Mouse (Mus musculus) embryonic facial prominence, embryonic 13.5 days (tissue): ENCODE data around the gene Pcdh10. TPM values are rescaled to one million over a fixed set of nuclear protein-coding genes. Genes with fewer than 3 reads are reported as not detected.

Experiments
- ATAC-seq: fragments of 200-750 bp; cut with Nextera tagmentation; 2 replicates; pipeline ENCODE4 v1.8.0; 2017; ENCODE audit warnings: low read depth; ENCODE audit not compliant: insufficient number of reproducible peaks, insufficient read depth, low FRiP score, low TSS enrichment
- H3K27ac ChIP-seq: fragments of 300-500 bp; sonication (generic); 2 replicates; pipeline ENCODE4 v1.5.1; 2015; ENCODE audit warnings: moderate library complexity, mild to moderate bottlenecking, inconsistent platforms
- H3K27me3 ChIP-seq: fragments of 300-500 bp; sonication (generic); 2 replicates; pipeline ENCODE4 v1.6.1; 2015; ENCODE audit warnings: mild to moderate bottlenecking, inconsistent platforms
- H3K36me3 ChIP-seq: fragments of 300-500 bp; sonication (generic); 2 replicates; pipeline ENCODE4 v1.6.1; 2015; ENCODE audit warnings: mild to moderate bottlenecking, inconsistent platforms
- H3K4me1 ChIP-seq: fragments of 300-500 bp; sonication (generic); 2 replicates; pipeline ENCODE4 v1.6.1; 2015; ENCODE audit warnings: inconsistent platforms
- H3K4me2 ChIP-seq: fragments of 300-500 bp; sonication (generic); 2 replicates; pipeline ENCODE4 v1.6.1; 2015; ENCODE audit warnings: moderate library complexity, mild to moderate bottlenecking, inconsistent platforms
- H3K4me3 ChIP-seq: fragments of 300-500 bp; sonication (generic); 2 replicates; pipeline ENCODE4 v1.5.1; 2015; ENCODE audit warnings: mild to moderate bottlenecking, inconsistent platforms
- H3K9ac ChIP-seq: fragments of 300-500 bp; sonication (generic); 2 replicates; pipeline ENCODE4 v1.6.1; 2015; ENCODE audit warnings: mild to moderate bottlenecking, inconsistent platforms
- H3K9me3 ChIP-seq: fragments of 300-500 bp; sonication (generic); 2 replicates; pipeline ENCODE4 v1.6.1; 2016; ENCODE audit warnings: inconsistent platforms
- WGBS: fragments of 180-500 bp; shearing (Covaris S2); methylation state at CpG from one replicate; pipeline ENCODE4 v1.1.7; 2015; ENCODE audit warnings: mixed read lengths; 5-methylcytosine and 5-hydroxymethylcytosine counted together
- polyA plus RNA-seq: library from polyadenylated mRNA; unstranded; fragments of >200 nt; fragmentation: Nextera tagmentation; extraction: Ambion mirVana; gene quantifications from 2 replicates; pipeline ENCODE4 v1.2.1, GENCODE M21; 2015

The Pcdh10 gene
- polyA plus RNA-seq, 1 experiment from 2014 or later = 8.2 TPM

DNA sequence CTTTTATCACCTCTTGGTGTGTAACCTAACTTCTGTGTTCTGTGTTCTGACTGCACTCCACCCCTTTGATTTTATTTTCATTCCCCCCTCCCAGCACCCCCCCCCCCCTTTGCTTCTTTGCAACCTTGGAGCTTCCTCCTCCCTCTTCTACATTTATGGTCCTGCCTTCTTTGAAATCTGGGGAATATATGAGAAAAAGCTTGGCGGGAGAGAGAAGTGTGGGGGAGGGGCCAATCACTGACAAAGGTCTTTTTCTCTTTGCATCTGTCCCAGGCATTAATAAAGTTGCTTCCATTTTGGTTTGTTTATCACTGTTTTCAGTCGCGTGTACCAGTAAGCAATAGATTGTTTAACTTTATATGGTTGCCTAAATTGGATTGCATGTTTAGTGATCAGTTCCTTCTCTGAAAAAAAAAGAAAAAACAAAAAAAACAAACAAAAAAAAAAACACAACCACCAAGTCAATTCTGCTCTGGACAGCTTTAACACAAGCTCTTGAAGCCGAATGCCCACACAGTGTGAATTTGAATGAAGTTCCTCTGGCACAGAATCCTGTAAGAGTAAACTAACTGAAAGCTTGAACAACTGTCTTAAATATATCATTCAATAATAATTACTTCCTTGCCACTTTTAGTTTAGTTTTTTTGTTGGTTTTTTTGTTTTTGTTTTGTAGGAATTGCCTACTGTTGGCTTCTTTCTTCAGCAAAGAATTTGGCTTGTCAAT, 4.0 kb downstream of the Pcdh10 start:
- WGBS = 19% methylated on average over 4 of the region's 4 CpGs
- H3K4me1 ChIP-seq = peaks cover 17% of the 10 kb centered on the region
- ATAC-seq = no peak

DNA sequence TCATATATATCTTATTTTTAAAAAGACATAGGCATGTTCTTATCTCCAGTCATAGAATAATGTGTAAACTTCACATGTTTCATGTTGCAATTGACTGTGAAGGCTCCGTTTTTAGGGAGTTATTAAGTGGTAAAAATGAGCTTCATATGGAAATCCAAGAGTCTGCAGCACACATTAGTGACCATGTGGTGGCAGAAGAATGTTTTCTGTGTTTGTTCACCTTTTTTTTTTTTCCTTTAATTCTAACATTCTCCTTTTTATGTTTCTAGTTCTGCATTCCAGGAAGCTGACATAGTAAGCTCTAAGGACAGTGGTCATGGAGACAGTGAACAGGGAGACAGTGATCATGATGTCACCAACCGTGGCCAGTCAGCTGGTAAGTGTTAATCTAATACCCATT, 5.6 kb downstream of the Pcdh10 start:
- no peaks in the 10 kb centered on the region for H3K36me3 ChIP-seq
- peaks cover 17% of the 10 kb centered on the region for H3K4me1 ChIP-seq
- H3K9me3 ChIP-seq = no peaks in the 10 kb centered on the region
- H3K4me2 ChIP-seq = peak overlapping the region; percentile 28; the same call in 1 of the 2 replicates
- H3K4me3 ChIP-seq = 0 out of 2 replicates have a peak overlapping the region, but pooled peaks have one; percentile 7
- H3K9ac ChIP-seq = no peak overlapping the region
- H3K27me3 ChIP-seq = peaks cover 30% of the 10 kb centered on the region
- H3K27ac ChIP-seq = no peak overlapping the region
- no peak for ATAC-seq
- WGBS = 41% methylated on average over 2 of the region's 2 CpGs

More for the DNA sequence above, 4.0 kb downstream of the Pcdh10 start:
- H3K9me3 ChIP-seq = no peaks in the 10 kb centered on the region
- H3K27me3 ChIP-seq = peaks cover 30% of the 10 kb centered on the region
- H3K27ac ChIP-seq = no peak overlapping the region
- H3K4me2 ChIP-seq = peak overlapping the region; percentile 94
- H3K36me3 ChIP-seq = no peaks in the 10 kb centered on the region
- peak overlapping the region; percentile 67 for H3K4me3 ChIP-seq
- peak overlapping the region; percentile 70 for H3K9ac ChIP-seq

DNA sequence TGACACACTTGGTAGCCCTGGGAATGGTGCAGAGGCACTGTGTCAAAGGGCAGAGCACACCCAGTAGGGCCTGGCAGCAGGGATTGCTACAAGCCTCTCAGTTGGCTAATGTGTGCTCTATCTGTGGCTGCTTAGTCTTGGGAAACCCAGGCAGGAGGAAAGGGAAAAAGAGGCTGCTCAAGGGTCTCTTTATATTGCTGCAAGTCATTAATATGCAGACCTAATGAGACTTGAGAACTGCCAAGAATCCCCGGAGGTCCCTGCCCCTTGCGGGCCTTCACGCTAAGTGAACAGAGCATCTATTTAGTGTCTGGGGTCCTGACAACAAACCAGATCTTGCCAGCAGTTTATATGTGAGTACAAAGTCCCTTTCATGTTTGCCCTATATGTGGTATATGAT, 6.8 kb downstream of the Pcdh10 start:
- Histone ChIP-seq H3K9ac (no peak overlapping the region), H3K9me3 (no peaks in the 10 kb centered on the region), H3K27me3 (peaks cover 23% of the 10 kb centered on the region), H3K4me3 (no peak overlapping the region), H3K27ac (no peak overlapping the region), H3K4me2 (peak overlapping the region; percentile 41), H3K4me1 (peaks cover 13% of the 10 kb centered on the region), H3K36me3 (no peaks in the 10 kb centered on the region)
- no peak for ATAC-seq
- 32% methylated on average over 3 of the region's 3 CpGs for WGBS

DNA sequence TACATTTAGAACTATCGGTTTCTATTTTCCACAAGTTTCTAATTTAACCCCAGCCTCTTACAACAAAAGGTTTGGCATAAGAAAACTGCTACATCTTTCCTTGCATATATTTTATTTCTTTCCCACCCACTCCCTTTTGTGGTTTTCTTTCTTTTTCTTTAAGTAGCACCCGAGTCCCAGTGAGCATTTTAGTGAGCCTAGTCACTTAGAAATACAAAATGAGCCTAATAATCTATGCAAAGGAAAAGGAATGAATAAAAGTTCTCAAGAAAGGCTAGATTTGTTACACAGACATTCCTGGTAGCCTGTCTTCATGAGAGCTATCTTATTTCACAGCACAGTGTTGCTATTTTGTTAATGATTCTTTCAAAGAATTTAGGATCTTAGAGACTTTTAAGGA, 7.3 kb downstream of the Pcdh10 start:
- peaks cover 9% of the 10 kb centered on the region for H3K4me1 ChIP-seq
- H3K27me3 ChIP-seq = peaks cover 19% of the 10 kb centered on the region
- no peak overlapping the region for H3K4me3 ChIP-seq
- ATAC-seq = no peak
- H3K9me3 ChIP-seq = no peaks in the 10 kb centered on the region
- no peak overlapping the region for H3K9ac ChIP-seq
- no peak overlapping the region for H3K27ac ChIP-seq
- H3K4me2 ChIP-seq = peak overlapping the region; percentile 41
- H3K36me3 ChIP-seq = no peaks in the 10 kb centered on the region
- WGBS = 42% methylated on average over 2 of the region's 2 CpGs

DNA sequence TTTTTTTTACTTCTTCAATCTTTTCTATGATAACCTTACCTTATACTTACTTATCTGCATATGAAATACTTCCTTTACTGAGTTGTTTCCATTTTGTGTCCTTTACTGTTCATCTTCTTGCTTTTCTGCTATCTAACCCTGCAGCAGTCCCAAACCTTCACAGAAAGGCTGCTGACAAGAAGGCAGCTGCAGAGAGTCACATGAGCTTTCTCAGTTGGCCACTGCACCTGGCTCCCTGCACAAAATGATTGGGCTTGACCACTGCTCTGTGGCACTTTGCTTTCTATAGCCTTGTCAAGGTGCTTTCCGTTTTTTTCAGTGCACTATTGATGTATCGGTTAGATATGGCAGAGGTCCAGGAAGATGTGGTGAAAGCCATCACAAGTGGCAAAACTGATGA, 8.3 kb downstream of the Pcdh10 start:
- Histone ChIP-seq H3K4me3 (no peak overlapping the region), H3K36me3 (no peaks in the 10 kb centered on the region), H3K27ac (no peak overlapping the region), H3K4me2 (no peak overlapping the region), H3K4me1 (peaks cover 3% of the 10 kb centered on the region; the same call in 1 of the 2 replicates), H3K9me3 (no peaks in the 10 kb centered on the region), H3K27me3 (peaks cover 8% of the 10 kb centered on the region), H3K9ac (no peak overlapping the region)
- WGBS = 68% methylated on average over 2 of the region's 2 CpGs
- no peak for ATAC-seq

GRCm38 (mm10) chr3:45397101-45397500, 18.9 kb downstream of the Pcdh10 start:
- H3K9ac ChIP-seq = no peak overlapping the region

GRCm38 (mm10) chr3:45403239-45403638, 25.0 kb downstream of the Pcdh10 start:
- 74% methylated on average over 2 of the region's 2 CpGs for WGBS

More at GRCm38 (mm10) chr3:45397101-45397500, 18.9 kb downstream of the Pcdh10 start:
- H3K4me2 ChIP-seq = no peak overlapping the region
- 0 out of 2 replicates have a peak, but pooled peaks cover 6% of the 10 kb centered on the region for H3K36me3 ChIP-seq
- no peak overlapping the region for H3K27ac ChIP-seq
- no peaks in the 10 kb centered on the region for H3K27me3 ChIP-seq
- no peaks in the 10 kb centered on the region for H3K4me1 ChIP-seq
- no peak overlapping the region for H3K4me3 ChIP-seq
- H3K9me3 ChIP-seq = no peaks in the 10 kb centered on the region
- no peak for ATAC-seq
- WGBS = 87% methylated on average over 4 of the region's 4 CpGs

GRCm38 (mm10) chr3:45431691-45432090, 53.5 kb downstream of the Pcdh10 start:
- no peaks in the 10 kb centered on the region for H3K4me1 ChIP-seq
- WGBS = 63% methylated on average over 1 of the region's 1 CpGs

More at GRCm38 (mm10) chr3:45403239-45403638, 25.0 kb downstream of the Pcdh10 start:
- no peaks in the 10 kb centered on the region for H3K27me3 ChIP-seq
- no peak overlapping the region for H3K9ac ChIP-seq
- H3K4me2 ChIP-seq = no peak overlapping the region
- no peak overlapping the region for H3K4me3 ChIP-seq
- no peaks in the 10 kb centered on the region for H3K9me3 ChIP-seq
- H3K4me1 ChIP-seq = no peaks in the 10 kb centered on the region
- H3K36me3 ChIP-seq = no peaks in the 10 kb centered on the region
- no peak overlapping the region for H3K27ac ChIP-seq
- ATAC-seq = no peak

GRCm38 (mm10) chr3:45432172-45432765, 54.1 kb downstream of the Pcdh10 start:
- no peak overlapping the region for H3K4me2 ChIP-seq
- no peak for ATAC-seq
- no peaks in the 10 kb centered on the region for H3K27me3 ChIP-seq
- no peak overlapping the region for H3K27ac ChIP-seq
- no peaks in the 10 kb centered on the region for H3K36me3 ChIP-seq
- H3K9me3 ChIP-seq = no peaks in the 10 kb centered on the region
- no peak overlapping the region for H3K9ac ChIP-seq
- no peaks in the 10 kb centered on the region for H3K4me1 ChIP-seq
- H3K4me3 ChIP-seq = no peak overlapping the region
- 64% methylated on average over 11 of the region's 11 CpGs for WGBS

More at GRCm38 (mm10) chr3:45431691-45432090, 53.5 kb downstream of the Pcdh10 start:
- no peak overlapping the region for H3K4me2 ChIP-seq
- no peak overlapping the region for H3K27ac ChIP-seq
- ATAC-seq = no peak
- no peaks in the 10 kb centered on the region for H3K27me3 ChIP-seq
- H3K9me3 ChIP-seq = no peaks in the 10 kb centered on the region
- H3K9ac ChIP-seq = no peak overlapping the region
- no peak overlapping the region for H3K4me3 ChIP-seq
- H3K36me3 ChIP-seq = no peaks in the 10 kb centered on the region
